Mouse (Mus musculus): ENCODE measurements around the gene Ganab. TPM values are rescaled to one million over a fixed set of nuclear protein-coding genes. Genes with fewer than 3 reads are reported as not detected.
A peak's percentile ranks its signal among the peaks of the same experiment; 100 is the strongest.

Gene Ganab
- polyA plus RNA-seq, 1 experiment, result 25.1 TPM

GRCm38 (mm10) chr19:8942276-8942964 lies 44.5 kb downstream of the Ganab start:
- Histone ChIP-seq H3K9me3 (no peaks in the 10 kb centered on the region), H3K27me3 (replicated peaks) (no peaks in the 10 kb centered on the region), H3K4me3 (replicated peaks) (peak overlapping the region; percentile 99), H3K36me3 (replicated peaks; ENCODE audit: low read length) (peaks cover 74% of the 10 kb centered on the region), H3K4me1 (peaks cover 63% of the 10 kb centered on the region)
- TF ChIP-seq GATA1 (IDR thresholded peaks at IDR 0.05; ENCODE audit: borderline replicate concordance, low read length), result no peak
- no peak for TF ChIP-seq FLI1 (IDR thresholded peaks at IDR 0.05; ENCODE audit: low read length)

- no peaks in the 10 kb centered on the region for H3K9me3 ChIP-seq
- H3K4me1 ChIP-seq, result peaks cover 61% of the 10 kb centered on the region
- TF ChIP-seq FLI1 (IDR thresholded peaks at IDR 0.05; ENCODE audit: low read length) (no peak), GATA1 (IDR thresholded peaks at IDR 0.05; ENCODE audit: borderline replicate concordance, low read length) (no peak)
- no peaks in the 10 kb centered on the region for H3K27me3 ChIP-seq (replicated peaks)
- peaks cover 75% of the 10 kb centered on the region for H3K36me3 ChIP-seq (replicated peaks; ENCODE audit: low read length)
- H3K4me3 ChIP-seq (replicated peaks), result peak overlapping the region; percentile 99
Observed at GRCm38 (mm10) chr19:8943047-8943446, 45.2 kb downstream of the Ganab start.

- Histone ChIP-seq H3K4me3 (replicated peaks) (peak overlapping the region; percentile 88), H3K36me3 (replicated peaks; ENCODE audit: low read length) (peaks cover 75% of the 10 kb centered on the region), H3K27me3 (replicated peaks) (no peaks in the 10 kb centered on the region), H3K4me1 (peaks cover 55% of the 10 kb centered on the region), H3K9me3 (no peaks in the 10 kb centered on the region)
- no peak for TF ChIP-seq FLI1 (IDR thresholded peaks at IDR 0.05; ENCODE audit: low read length)
- no peak for TF ChIP-seq GATA1 (IDR thresholded peaks at IDR 0.05; ENCODE audit: borderline replicate concordance, low read length)
Observed at GRCm38 (mm10) chr19:8944062-8944461, 46.2 kb downstream of the Ganab start.

GRCm38 (mm10) chr19:8944750-8945149 lies 46.9 kb downstream of the Ganab start:
- peak overlapping the region; percentile 65 for H3K4me3 ChIP-seq (replicated peaks)
- no peaks in the 10 kb centered on the region for H3K9me3 ChIP-seq
- no peaks in the 10 kb centered on the region for H3K27me3 ChIP-seq (replicated peaks)
- TF ChIP-seq FLI1 (IDR thresholded peaks at IDR 0.05; ENCODE audit: low read length) (no peak), GATA1 (IDR thresholded peaks at IDR 0.05; ENCODE audit: borderline replicate concordance, low read length) (no peak)
- H3K4me1 ChIP-seq, result peaks cover 50% of the 10 kb centered on the region
- H3K36me3 ChIP-seq (replicated peaks; ENCODE audit: low read length), result peaks cover 73% of the 10 kb centered on the region

GRCm38 (mm10) chr19:8945251-8945650 lies 47.4 kb downstream of the Ganab start:
- H3K36me3 ChIP-seq (replicated peaks; ENCODE audit: low read length), result peaks cover 73% of the 10 kb centered on the region
- peaks cover 48% of the 10 kb centered on the region for H3K4me1 ChIP-seq
- H3K4me3 ChIP-seq (replicated peaks), result peak overlapping the region; percentile 65

GRCm38 (mm10) chr19:8946929-8947328 lies 49.1 kb downstream of the Ganab start:
- no peaks in the 10 kb centered on the region for H3K27me3 ChIP-seq (replicated peaks)
- H3K9me3 ChIP-seq, result no peaks in the 10 kb centered on the region
- H3K4me1 ChIP-seq, result peaks cover 47% of the 10 kb centered on the region
- no peak for TF ChIP-seq GATA1 (IDR thresholded peaks at IDR 0.05; ENCODE audit: borderline replicate concordance, low read length)
- TF ChIP-seq FLI1 (IDR thresholded peaks at IDR 0.05; ENCODE audit: low read length), result no peak
- no peak overlapping the region for H3K4me3 ChIP-seq (replicated peaks)
- H3K36me3 ChIP-seq (replicated peaks; ENCODE audit: low read length), result peaks cover 79% of the 10 kb centered on the region

More at GRCm38 (mm10) chr19:8945251-8945650, 47.4 kb downstream of the Ganab start:
- TF ChIP-seq GATA1 (IDR thresholded peaks at IDR 0.05; ENCODE audit: borderline replicate concordance, low read length) (no peak), FLI1 (IDR thresholded peaks at IDR 0.05; ENCODE audit: low read length) (no peak)
- no peaks in the 10 kb centered on the region for H3K9me3 ChIP-seq
- no peaks in the 10 kb centered on the region for H3K27me3 ChIP-seq (replicated peaks)

GRCm38 (mm10) chr19:8950190-8950589 lies 52.3 kb downstream of the Ganab start:
- Histone ChIP-seq H3K4me1 (peaks cover 54% of the 10 kb centered on the region), H3K27me3 (replicated peaks) (no peaks in the 10 kb centered on the region), H3K9me3 (no peaks in the 10 kb centered on the region), H3K36me3 (replicated peaks; ENCODE audit: low read length) (peaks cover 74% of the 10 kb centered on the region), H3K4me3 (replicated peaks) (no peak overlapping the region)
- no peak for TF ChIP-seq FLI1 (IDR thresholded peaks at IDR 0.05; ENCODE audit: low read length)
- no peak for TF ChIP-seq GATA1 (IDR thresholded peaks at IDR 0.05; ENCODE audit: borderline replicate concordance, low read length)

- peaks cover 47% of the 10 kb centered on the region for H3K4me1 ChIP-seq
- peak overlapping the region; percentile 96 for H3K4me3 ChIP-seq (replicated peaks)
Observed at GRCm38 (mm10) chr19:8952241-8952640, 54.4 kb downstream of the Ganab start.

GRCm38 (mm10) chr19:8953135-8954039 lies 55.5 kb downstream of the Ganab start, which contains the start of gene Tut1:
Gene Tut1 (plus strand): TSS chr19:8953847.
- peaks cover 69% of the 10 kb centered on the region for H3K36me3 ChIP-seq (replicated peaks; ENCODE audit: low read length)
- no peaks in the 10 kb centered on the region for H3K9me3 ChIP-seq
- H3K27me3 ChIP-seq (replicated peaks), result no peaks in the 10 kb centered on the region
- H3K4me3 ChIP-seq (replicated peaks), result peak within 1 kb of the TSS; percentile 96
- TF ChIP-seq FLI1 (IDR thresholded peaks at IDR 0.05; ENCODE audit: low read length) (no peak), GATA1 (IDR thresholded peaks at IDR 0.05; ENCODE audit: borderline replicate concordance, low read length) (no peak)
- peaks cover 47% of the 10 kb centered on the region for H3K4me1 ChIP-seq

More at GRCm38 (mm10) chr19:8952241-8952640, 54.4 kb downstream of the Ganab start:
- no peak for TF ChIP-seq FLI1 (IDR thresholded peaks at IDR 0.05; ENCODE audit: low read length)
- TF ChIP-seq GATA1 (IDR thresholded peaks at IDR 0.05; ENCODE audit: borderline replicate concordance, low read length), result no peak
- Histone ChIP-seq H3K27me3 (replicated peaks) (no peaks in the 10 kb centered on the region), H3K36me3 (replicated peaks; ENCODE audit: low read length) (peaks cover 73% of the 10 kb centered on the region), H3K9me3 (no peaks in the 10 kb centered on the region)
